Mouse (Mus musculus): Measurements from ENCODE around the gene Ifit3b. TPM values are rescaled to one million over a fixed set of nuclear protein-coding genes. Genes with fewer than 3 reads are reported as not detected.

Ifit3b gene
- 0.72 and 3.8 TPM in 2 replicates for polyA plus RNA-seq (2012; rRNA removed; ENCODE audit: low replicate concordance)

DNA sequence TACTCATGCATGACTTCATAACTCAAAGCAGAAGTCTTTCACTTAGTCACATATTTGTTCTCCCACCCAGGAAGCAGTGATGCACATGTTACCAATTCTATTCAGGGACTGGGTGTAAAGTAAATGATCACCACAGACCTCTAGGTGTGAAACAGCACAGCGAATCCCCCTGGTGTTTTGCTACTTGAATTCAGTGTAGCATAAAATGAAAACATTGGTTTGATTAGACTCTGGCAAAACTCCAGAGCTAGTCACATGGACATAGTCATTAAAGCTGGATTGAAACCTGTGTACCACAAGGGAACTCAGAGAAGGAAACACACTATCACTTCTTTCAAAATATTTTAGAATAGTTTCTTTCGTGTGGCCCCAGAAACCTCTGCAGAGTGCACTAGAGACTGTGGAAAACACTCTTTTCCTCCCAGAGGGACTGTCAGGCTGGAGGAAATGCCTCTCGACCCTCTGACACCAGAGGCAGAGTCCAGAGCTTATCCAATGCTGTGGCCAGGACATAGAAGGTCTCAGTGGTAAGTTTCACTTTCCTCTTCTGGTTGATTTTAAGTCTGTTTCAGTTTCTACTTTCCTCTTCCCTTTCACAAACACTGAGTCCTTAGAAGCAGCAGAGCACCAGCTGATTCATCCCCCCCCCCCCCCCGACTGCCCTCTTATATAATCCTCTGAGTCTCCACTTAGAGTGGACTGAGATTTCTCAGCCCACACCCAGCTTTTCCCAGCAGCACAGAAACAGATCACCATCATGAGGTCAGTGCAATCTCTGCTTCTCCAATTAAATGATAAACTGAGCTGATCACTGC, at the start of gene Ifit3b:
Gene Ifit3b (plus strand): TSS at position 734 of the 815 bp plus-strand sequence.

DNA sequence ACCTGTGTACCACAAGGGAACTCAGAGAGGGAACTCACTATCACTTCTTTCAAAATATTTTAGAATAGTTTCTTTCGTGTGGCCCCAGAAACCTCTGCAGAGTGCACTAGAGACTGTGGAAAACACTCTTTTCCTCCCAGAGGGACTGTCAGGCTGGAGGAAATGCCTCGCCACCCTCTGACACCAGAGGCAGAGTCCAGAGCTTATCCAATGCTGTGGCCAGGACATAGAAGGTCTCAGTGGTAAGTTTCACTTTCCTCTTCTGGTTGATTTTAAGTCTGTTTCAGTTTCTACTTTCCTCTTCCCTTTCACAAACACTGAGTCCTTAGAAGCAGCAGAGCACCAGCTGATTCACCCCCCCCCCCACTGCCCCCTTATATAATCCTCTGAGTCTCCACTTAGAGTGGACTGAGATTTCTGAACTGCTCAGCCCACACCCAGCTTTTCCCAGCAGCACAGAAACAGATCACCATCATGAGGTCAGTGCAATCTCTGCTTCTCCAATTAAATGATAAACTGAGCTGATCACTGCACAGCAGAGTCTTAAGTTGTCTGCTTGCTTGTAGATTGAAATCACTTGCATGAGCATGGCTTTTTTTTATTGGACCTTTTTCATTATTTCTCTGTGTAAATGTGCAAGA, 24.5 kb upstream of the Ifit3b start, which contains the start of gene Ifit3:
Gene Ifit3 (plus strand): TSS at position 406 of the 641 bp plus-strand sequence.

DNA sequence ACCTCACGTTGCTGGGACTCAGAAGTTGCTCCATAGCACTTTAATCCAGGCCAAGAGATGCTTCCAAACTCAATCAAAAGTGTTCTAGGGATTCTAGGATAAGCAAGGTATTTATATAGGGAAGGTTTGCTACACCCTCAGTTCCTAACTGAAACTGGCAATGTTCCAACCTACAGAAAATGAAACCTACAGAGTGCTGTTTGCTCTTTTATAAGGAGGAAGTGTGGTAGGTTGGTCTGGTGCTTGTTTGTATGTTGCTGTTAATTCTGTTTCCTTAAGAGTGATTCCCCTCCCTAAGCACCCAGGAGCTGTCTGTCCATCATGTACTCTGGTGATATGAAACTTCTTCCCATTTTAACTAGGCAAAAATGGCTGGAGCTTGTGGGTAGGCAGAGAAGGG, 5.9 kb upstream of the Ifit3b start, which contains the start of gene Ifit1bl1:
Gene Ifit1bl1 (minus strand): TSS at position 69 of the 400 bp plus-strand sequence.

DNA sequence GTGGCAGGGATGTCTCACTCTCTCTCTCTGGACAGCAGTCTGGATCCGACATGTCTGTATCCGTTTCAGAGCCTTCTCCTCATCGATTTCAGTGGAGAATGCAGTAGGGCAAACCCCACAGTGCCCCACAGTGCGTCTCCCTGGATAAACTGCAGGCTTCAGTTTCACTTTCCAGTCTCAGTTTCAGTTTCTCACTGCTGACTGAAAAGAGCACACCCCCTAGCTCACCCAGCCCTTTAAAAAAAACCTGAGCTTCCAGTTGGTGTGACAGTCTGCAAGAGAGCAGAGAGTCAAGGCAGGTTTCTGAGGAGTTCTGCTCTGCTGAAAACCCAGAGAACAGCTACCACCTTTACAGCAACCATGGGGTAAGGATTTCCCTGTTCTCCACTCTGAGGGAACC, 32.9 kb downstream of the Ifit3b start, which contains the start of the genes Ifit1bl2 and Ifit1:
Gene Ifit1bl2 (minus strand): TSS at position 121 of the 400 bp plus-strand sequence.
Gene Ifit1 (plus strand): TSS at position 249 of the 400 bp plus-strand sequence.

Other genes with a start within 250 kb of the Ifit3b start
- gene Ch25h, start 132.8 kb upstream of the Ifit3b start, polyA plus RNA-seq (2012; rRNA removed; ENCODE audit: low replicate concordance), result 15.6 and 25.1 TPM in 2 replicates
- gene Lipa, start 80.5 kb upstream of the Ifit3b start, polyA plus RNA-seq (2012; rRNA removed; ENCODE audit: low replicate concordance), result 26.5 and 63.6 TPM in 2 replicates
- gene Ifit2, start 57.3 kb upstream of the Ifit3b start, polyA plus RNA-seq (2012; rRNA removed; ENCODE audit: low replicate concordance), result 1.2 and 3.1 TPM in 2 replicates
- gene Ifit3, start 24.4 kb upstream of the Ifit3b start, polyA plus RNA-seq (2012; rRNA removed; ENCODE audit: low replicate concordance), result 2.8 and 8.4 TPM in 2 replicates
- gene Ifit1bl1, start 6.0 kb upstream of the Ifit3b start, polyA plus RNA-seq (2012; rRNA removed; ENCODE audit: low replicate concordance), result 1.0 and 1.9 TPM in 2 replicates
- gene Ifit1bl2, start 32.8 kb downstream of the Ifit3b start, polyA plus RNA-seq (2012; rRNA removed; ENCODE audit: low replicate concordance), result 0.14 TPM in 1 of 2 replicates, not detected in the other
- gene Ifit1, start 32.9 kb downstream of the Ifit3b start, polyA plus RNA-seq (2012; rRNA removed; ENCODE audit: low replicate concordance), result 2.7 and 9.0 TPM in 2 replicates
- 1.6 and 3.1 TPM in 2 replicates for gene Slc16a12, start 139.3 kb downstream of the Ifit3b start, polyA plus RNA-seq (2012; rRNA removed; ENCODE audit: low replicate concordance)